Comparison of ENCODE assay signal across 18 mouse cellular contexts in the genomic region with DNA sequence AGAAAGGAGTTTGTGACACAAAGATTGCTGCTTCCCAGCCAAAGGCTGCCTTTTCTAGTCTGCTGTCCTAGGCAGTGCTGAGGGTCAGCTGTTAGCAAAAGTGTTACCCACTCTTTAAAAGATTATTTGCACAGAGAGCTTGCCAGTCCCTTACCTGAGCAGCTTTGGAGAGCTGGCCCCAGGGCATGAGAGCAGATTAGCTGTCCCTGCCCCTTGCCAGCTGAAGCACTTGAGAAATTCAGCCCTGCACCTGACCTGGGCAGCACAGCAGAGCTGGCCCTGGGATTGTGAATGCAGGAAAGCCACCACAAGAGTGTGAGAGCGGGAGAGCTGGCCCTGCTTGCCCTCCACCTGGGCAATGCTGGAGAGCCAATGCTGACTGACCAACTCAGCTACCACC. TPM values are rescaled to one million over a fixed set of nuclear protein-coding genes. Genes with fewer than 3 reads are reported as not detected.
A peak's percentile ranks its signal among the peaks of the same experiment; 100 is the strongest.
DNase-seq lines count a peak whose midpoint lies in the region.
"Had no signal": no experiment of that assay in that cellular context is flagged by ENCODE, and none has a peak within 500 bp of the region (broad histone marks: within the 10 kb centered on the region; RNA-seq: fewer than 3 reads in every experiment).

No protein-coding gene starts in this region.

- intact Hi-C loops in left cerebral cortex, postnatal 4 days (cut with DNase I): no loop called here

- peak; percentile 9 for DNase-seq in adrenal gland, postnatal 14 days
- no peak for DNase-seq in adrenal gland, postnatal 25 days
- DNase-seq in lung, postnatal 14 days: peak; percentile 39
- DNase-seq in lung, postnatal 4 days: peak; percentile 24 to 72
- DNase-seq in cerebellum, adult 11 months: no peak
- DNase-seq in left cerebral cortex, postnatal 4 days: no peak
- DNase-seq: adrenal gland, adult 8-10 months; cerebellum, adult 11-12 months; cerebellum, adult 8-10 months; cerebellum, postnatal 10 days; cerebellum, postnatal 36 days; embryo, embryonic 11 days; gastrocnemius, postnatal 10 days; gastrocnemius, postnatal 36 days; heart, adult 2 months; heart, postnatal 14 days had no signal

RNA-seq across cellular contexts. Expression of a gene that starts 19.1 kb away (rescaled TPM):
- 2.2 and 3.0 TPM in 2 replicates for total RNA-seq in adrenal gland, postnatal 14 days (2021)
- 1.8 and 2.0 TPM in 2 replicates for total RNA-seq in adrenal gland, postnatal 25 days (2021)
- 10 to 100 TPM; 26.6 to 28.3 TPM for total RNA-seq in left cerebral cortex, postnatal 4 days (2021)
- total RNA-seq: gastrocnemius, adult 18-20 months; granulocyte monocyte progenitor cell, adult 5-6 weeks had no signal

Comparison
In these comparisons a context has a peak if more than half of its experiments do, and no peak if none do; other contexts are left out.
1. DNase-seq: peak in adrenal gland, postnatal 14 days (single experiment), lung, postnatal 14 days (single experiment) and lung, postnatal 4 days (2 of 2); none in adrenal gland, postnatal 25 days (single experiment), cerebellum, adult 11 months (single experiment) and left cerebral cortex, postnatal 4 days (single experiment).